Mouse (Mus musculus) left cerebral cortex, postnatal 10 days (tissue): ENCODE data around the gene Wdr45. TPM values are rescaled to one million over a fixed set of nuclear protein-coding genes. Genes with fewer than 3 reads are reported as not detected.
"Not testable (repeated sequence)": the region's sequence is repeated elsewhere in the genome, so short reads cannot be mapped to it uniquely, and the experiment has no call there.

Source experiments
- DNase-seq, 2 experiments: peaks; one replicate each; pipeline ENCODE4 v3.0.0; 2021 to 2022; ENCODE audit warnings: low spot score in 2 of 2, mixed read lengths in 1 of 2; ENCODE audit errors: extremely low spot score in 1 of 2
- intact Hi-C: fragments of 180-260 bp; cut with DNase I; formaldehyde crosslinking; loops from one replicate; pipeline ENCODE4 v1.15.1; 2025
- total RNA-seq, 2 experiments: library from RNA; stranded (reverse); gene quantifications; 2 replicates each; pipeline ENCODE4 v1.2.3; 2021

The Wdr45 gene
- total RNA-seq, 2 experiments from 2014 or later, result 38.5 to 43.3 TPM

GRCm38 (mm10) chrX:7750432-7751116, 36.4 kb downstream of the Wdr45 start, which contains the start of gene Ccdc120:
Gene Ccdc120, minus strand, starts transcription at chrX:7750905.
- peak; percentile 64 to 80 for DNase-seq
- intact Hi-C loops, result no loop called here

- DNase-seq, intact Hi-C loops: not testable (repeated sequence)
Observed at GRCm38 (mm10) chrX:7753627-7754026, 39.5 kb downstream of the Wdr45 start.

GRCm38 (mm10) chrX:7762137-7762920, 48.2 kb downstream of the Wdr45 start, which contains the start of gene Tfe3:
Gene Tfe3, plus strand, starts transcription at chrX:7762560.
- intact Hi-C loops, result no loop called here
- peak; percentile 88 to 96 for DNase-seq

GRCm38 (mm10) chrX:7762921-7763197, 48.7 kb downstream of the Wdr45 start:
- intact Hi-C loops, result no loop called here
- DNase-seq, result no peak

GRCm38 (mm10) chrX:7763631-7764393, 49.7 kb downstream of the Wdr45 start:
- intact Hi-C loops, result no loop called here
- peak; percentile 34 to 41 for DNase-seq

- intact Hi-C loops, result no loop called here
- DNase-seq, result no peak
Observed at GRCm38 (mm10) chrX:7764657-7765280, 50.6 kb downstream of the Wdr45 start.

GRCm38 (mm10) chrX:7765281-7765670, 51.1 kb downstream of the Wdr45 start:
- intact Hi-C loops, result no loop called here

GRCm38 (mm10) chrX:7765764-7766163, 51.6 kb downstream of the Wdr45 start:
- peak in 1 of 2 experiments; percentile 48 for DNase-seq
- intact Hi-C loops, result no loop called here

More at GRCm38 (mm10) chrX:7765281-7765670, 51.1 kb downstream of the Wdr45 start:
- no peak for DNase-seq

- intact Hi-C loops, result no loop called here
Observed at GRCm38 (mm10) chrX:7769302-7770017, 55.3 kb downstream of the Wdr45 start.

GRCm38 (mm10) chrX:7772766-7773165, 58.6 kb downstream of the Wdr45 start:
- intact Hi-C loops, result no loop called here
- DNase-seq, result no peak

More at GRCm38 (mm10) chrX:7769302-7770017, 55.3 kb downstream of the Wdr45 start:
- DNase-seq, result no peak

- DNase-seq, result no peak
- intact Hi-C loops, result no loop called here
Observed at GRCm38 (mm10) chrX:7775501-7776205, 61.5 kb downstream of the Wdr45 start.

- DNase-seq, result peak; percentile 13 to 48
- intact Hi-C loops, result no loop called here
Observed at GRCm38 (mm10) chrX:7776329-7777082, 62.4 kb downstream of the Wdr45 start.

Other genes with a start within 250 kb of the Wdr45 start
- under 1 TPM in 1 of 2 experiments, not detected in 1; 0.62 TPM for gene Foxp3, start 140.7 kb upstream of the Wdr45 start, total RNA-seq
- gene Ppp1r3f, start 140.1 kb upstream of the Wdr45 start, total RNA-seq, result 10 to 100 TPM; 13.5 to 15.9 TPM
- gene Ccdc22, start 108.8 kb upstream of the Wdr45 start, total RNA-seq, result 10 to 100 TPM; 22.8 to 25.9 TPM
- gene Cacna1f, start 107.2 kb upstream of the Wdr45 start, total RNA-seq, result under 1 TPM; 0.08 to 0.17 TPM
- 1,000 to 10,000 TPM; 1,744 to 1,801 TPM for gene Syp, start 75.9 kb upstream of the Wdr45 start, total RNA-seq
- gene Prickle3, start 57.1 kb upstream of the Wdr45 start, total RNA-seq, result 1 to 10 TPM; 1.2 to 1.3 TPM
- gene Plp2, start 42.9 kb upstream of the Wdr45 start, total RNA-seq, result 10 to 100 TPM; 15.6 to 18.1 TPM
- gene Magix, start 33.1 kb upstream of the Wdr45 start, total RNA-seq, result under 1 TPM; 0.12 to 0.34 TPM
- 10 to 100 TPM; 37.1 to 39.3 TPM for gene Gpkow, start 17.2 kb upstream of the Wdr45 start, total RNA-seq
- gene Gm45208, start 7.9 kb downstream of the Wdr45 start, total RNA-seq, result under 1 TPM in 1 of 2 experiments, not detected in 1; 0.69 TPM
- 100 to 1,000 TPM in 1 of 2 experiments, 10 to 100 TPM in 1; 97.3 to 105 TPM for gene Praf2, start 14.1 kb downstream of the Wdr45 start, total RNA-seq
- 10 to 100 TPM; 28.9 to 29.7 TPM for gene Ccdc120, start 36.6 kb downstream of the Wdr45 start, total RNA-seq
- gene Tfe3, start 48.2 kb downstream of the Wdr45 start, total RNA-seq, result 10 to 100 TPM; 30.0 to 35.6 TPM
- 10 to 100 TPM; 79.5 to 84.6 TPM for gene Gripap1, start 75.4 kb downstream of the Wdr45 start, total RNA-seq
- 10 to 100 TPM; 10.9 to 11.3 TPM for gene Kcnd1, start 108.0 kb downstream of the Wdr45 start, total RNA-seq
- gene Otud5, start 127.0 kb downstream of the Wdr45 start, total RNA-seq, result 10 to 100 TPM; 64.5 to 65.6 TPM
- 10 to 100 TPM; 43.7 to 44.9 TPM for gene Pim2, start 163.9 kb downstream of the Wdr45 start, total RNA-seq
- gene Slc35a2, start 169.7 kb downstream of the Wdr45 start, total RNA-seq, result 10 to 100 TPM; 43.4 to 47.5 TPM
- 10 to 100 TPM; 77.7 to 81.3 TPM for gene Pqbp1, start 184.9 kb downstream of the Wdr45 start, total RNA-seq
- 10 to 100 TPM; 25.5 to 34.1 TPM for gene Timm17b, start 185.0 kb downstream of the Wdr45 start, total RNA-seq
- not detected for gene Gm10491, start 193.5 kb downstream of the Wdr45 start, total RNA-seq
- gene Gm10490, start 195.2 kb downstream of the Wdr45 start, total RNA-seq, result not detected
- 100 to 1,000 TPM; 287 to 317 TPM for gene Pcsk1n, start 205.5 kb downstream of the Wdr45 start, total RNA-seq
- gene Eras, start 214.3 kb downstream of the Wdr45 start, total RNA-seq, result not detected
- gene Hdac6, start 233.6 kb downstream of the Wdr45 start, total RNA-seq, result 10 to 100 TPM; 59.7 to 65.0 TPM